Mouse (Mus musculus) heart, embryonic 11.5 days (tissue): ENCODE measurements around the gene Tmem160. TPM values are rescaled to one million over a fixed set of nuclear protein-coding genes. Genes with fewer than 3 reads are reported as not detected.

Experiments
- ATAC-seq: fragments of 200-750 bp; cut with Nextera tagmentation; replicated peaks from 2 replicates; pipeline ENCODE4 v1.8.0; 2017; ENCODE audit warnings: moderate library complexity; ENCODE audit not compliant: insufficient number of reproducible peaks, low FRiP score, low TSS enrichment
- H3K27ac ChIP-seq: fragments of 300-500 bp; sonication (generic); 2 replicates; pipeline ENCODE4 v1.5.1; 2014; ENCODE audit warnings: mild to moderate bottlenecking, low read depth, low read length
- H3K27me3 ChIP-seq: fragments of 300-500 bp; sonication (generic); 2 replicates; pipeline ENCODE4 v1.6.1; 2014; ENCODE audit warnings: mild to moderate bottlenecking, low read length, mixed read lengths; ENCODE audit not compliant: control insufficient read depth, insufficient read depth
- H3K36me3 ChIP-seq: fragments of 300-500 bp; sonication (generic); 2 replicates; pipeline ENCODE4 v1.6.1; 2014; ENCODE audit warnings: mild to moderate bottlenecking, low read length, moderate library complexity, mixed read lengths; ENCODE audit not compliant: control insufficient read depth, insufficient read depth
- H3K4me1 ChIP-seq: fragments of 300-500 bp; sonication (generic); 2 replicates; pipeline ENCODE4 v1.6.1; 2014; ENCODE audit warnings: low read length; ENCODE audit not compliant: control insufficient read depth, insufficient read depth
- H3K4me2 ChIP-seq: fragments of 300-500 bp; sonication (generic); 2 replicates; pipeline ENCODE4 v1.6.1; 2014; ENCODE audit warnings: mild to moderate bottlenecking, moderate library complexity
- H3K4me3 ChIP-seq: fragments of 300-500 bp; sonication (generic); 2 replicates; pipeline ENCODE4 v1.5.1; 2014; ENCODE audit warnings: low read depth, low read length
- H3K9ac ChIP-seq: fragments of 300-500 bp; sonication (generic); 2 replicates; pipeline ENCODE4 v1.6.1; 2014; ENCODE audit warnings: mild to moderate bottlenecking, low read depth, low read length, moderate library complexity
- H3K9me3 ChIP-seq: fragments of 300-500 bp; sonication (generic); replicated peaks from 2 replicates; pipeline ENCODE4 v1.6.1; 2016; ENCODE audit warnings: low read length; ENCODE audit not compliant: control insufficient read depth
- WGBS: fragments of 180-500 bp; shearing (Covaris S2); extraction: QIAGEN DNeasy Blood & Tissue Kit; methylation state at CpG from one replicate; pipeline ENCODE4 v1.1.7; 2014; ENCODE audit not compliant: insufficient replicate concordance; 5-methylcytosine and 5-hydroxymethylcytosine counted together
- polyA plus RNA-seq: library from polyadenylated mRNA; unstranded; fragments of >200 nt; fragmentation: Nextera tagmentation; extraction: Ambion mirVana; gene quantifications from 2 replicates; pipeline ENCODE4 v1.2.1, GENCODE M21; 2014

The Tmem160 gene
- polyA plus RNA-seq, 1 experiment from 2014 or later = 69.4 TPM

DNA sequence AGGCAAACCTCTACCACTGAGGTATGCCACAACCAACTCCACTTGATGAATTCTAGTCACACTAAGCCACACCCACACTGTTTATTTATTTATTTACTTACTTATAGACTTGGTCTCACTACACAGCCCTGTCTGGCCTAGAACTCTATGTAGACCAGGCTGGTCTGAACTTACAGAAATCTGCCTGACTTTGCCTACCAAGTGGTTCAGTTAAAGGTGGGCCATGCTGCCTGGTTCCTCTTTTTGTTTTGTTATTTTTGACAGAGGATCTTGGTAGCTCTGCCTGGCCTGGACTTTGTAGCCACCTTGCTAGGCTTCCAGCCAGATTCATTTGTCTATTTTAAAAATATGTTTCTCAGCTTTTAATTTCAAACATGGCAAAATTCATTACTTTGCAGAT, 36.2 kb downstream of the Tmem160 start:
- ATAC-seq = no peak
- Histone ChIP-seq H3K27me3 (no peaks in the 10 kb centered on the region), H3K27ac (no peak overlapping the region), H3K36me3 (no peaks in the 10 kb centered on the region), H3K4me3 (no peak overlapping the region), H3K4me2 (no peak overlapping the region), H3K9me3 (no peaks in the 10 kb centered on the region), H3K4me1 (no peaks in the 10 kb centered on the region), H3K9ac (no peak overlapping the region)

GRCm38 (mm10) chr7:16489948-16490347, 37.4 kb downstream of the Tmem160 start:
- ATAC-seq = no peak
- H3K9ac ChIP-seq = no peak overlapping the region
- no peaks in the 10 kb centered on the region for H3K9me3 ChIP-seq
- H3K27me3 ChIP-seq = no peaks in the 10 kb centered on the region
- H3K4me3 ChIP-seq = no peak overlapping the region
- no peak overlapping the region for H3K4me2 ChIP-seq
- 80% methylated on average over 9 of the region's 9 CpGs for WGBS
- H3K27ac ChIP-seq = no peak overlapping the region
- no peaks in the 10 kb centered on the region for H3K4me1 ChIP-seq
- no peaks in the 10 kb centered on the region for H3K36me3 ChIP-seq

DNA sequence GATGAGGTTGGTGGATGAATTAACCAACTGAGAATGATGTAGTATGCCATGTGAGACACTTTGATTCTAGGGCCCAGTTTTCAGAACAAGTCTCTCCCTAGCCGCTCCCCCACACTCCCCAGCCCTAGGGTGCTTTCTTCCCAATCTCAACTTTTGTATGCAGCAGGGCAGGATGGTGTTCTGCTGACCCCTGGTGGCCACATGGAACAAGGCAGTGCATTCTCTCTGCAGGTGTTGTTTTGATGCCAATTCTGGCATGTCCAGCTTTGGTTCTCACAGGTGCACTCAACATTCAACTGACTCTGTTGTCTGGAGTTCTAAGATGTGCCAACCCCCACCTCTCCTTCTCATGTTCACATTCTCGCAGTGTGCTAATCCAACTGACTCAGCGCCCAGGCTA, 39.2 kb downstream of the Tmem160 start:
- no peak for ATAC-seq
- H3K36me3 ChIP-seq = peaks cover 9% of the 10 kb centered on the region; the same call in 1 of the 2 replicates

DNA sequence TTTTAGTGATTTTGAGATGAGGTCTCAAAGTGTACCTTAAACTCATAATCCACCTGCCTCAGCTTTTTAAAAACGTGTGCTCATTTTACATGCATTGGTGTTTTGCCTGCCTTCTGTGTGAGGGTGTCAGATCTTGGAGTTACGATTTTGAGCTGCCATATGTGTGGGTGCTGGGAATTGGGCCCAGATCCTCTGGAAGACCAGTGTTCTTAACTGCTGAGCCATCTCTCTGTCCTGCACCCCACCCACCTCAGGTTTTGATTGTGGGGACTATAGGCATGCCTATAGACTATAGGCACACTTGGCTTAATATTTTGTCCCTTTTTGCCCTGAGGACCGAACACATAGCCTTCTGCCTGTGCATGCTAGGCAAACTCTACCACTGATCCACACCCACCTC, 39.6 kb downstream of the Tmem160 start:
- no peaks in the 10 kb centered on the region for H3K27me3 ChIP-seq
- H3K4me2 ChIP-seq = no peak overlapping the region
- no peaks in the 10 kb centered on the region for H3K4me1 ChIP-seq
- no peak overlapping the region for H3K4me3 ChIP-seq
- peaks cover 13% of the 10 kb centered on the region for H3K36me3 ChIP-seq
- no peak overlapping the region for H3K27ac ChIP-seq
- H3K9me3 ChIP-seq = no peaks in the 10 kb centered on the region
- 60% methylated on average over 3 of the region's 3 CpGs for WGBS
- H3K9ac ChIP-seq = no peak overlapping the region
- ATAC-seq = no peak

More for the DNA sequence above, 39.2 kb downstream of the Tmem160 start:
- no peak overlapping the region for H3K27ac ChIP-seq
- H3K4me2 ChIP-seq = no peak overlapping the region
- no peaks in the 10 kb centered on the region for H3K4me1 ChIP-seq
- H3K4me3 ChIP-seq = no peak overlapping the region
- no peaks in the 10 kb centered on the region for H3K9me3 ChIP-seq
- no peaks in the 10 kb centered on the region for H3K27me3 ChIP-seq
- 41% methylated on average over 3 of the region's 3 CpGs for WGBS
- H3K9ac ChIP-seq = no peak overlapping the region

DNA sequence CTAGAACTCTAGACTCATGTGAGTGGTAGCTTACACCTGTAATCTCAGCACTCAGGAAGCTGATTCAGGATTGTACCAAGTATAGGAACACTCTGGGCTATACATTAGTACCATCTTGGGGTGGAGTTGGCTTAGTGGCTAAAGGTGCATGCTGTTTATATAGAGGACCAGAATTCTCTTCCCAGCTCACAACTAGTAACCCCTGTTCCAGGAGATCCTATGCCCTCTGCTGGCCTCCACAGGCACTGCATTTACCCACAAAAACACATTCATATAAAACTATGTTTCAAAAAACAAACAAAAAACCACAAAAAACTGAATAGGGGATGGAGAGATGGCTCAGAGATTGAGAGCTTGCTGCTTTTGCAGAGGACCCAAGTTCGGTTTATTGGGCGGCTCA, 40.8 kb downstream of the Tmem160 start:
- Histone ChIP-seq H3K27ac (no peak overlapping the region), H3K9me3 (no peaks in the 10 kb centered on the region), H3K4me2 (no peak overlapping the region), H3K4me1 (no peaks in the 10 kb centered on the region), H3K27me3 (no peaks in the 10 kb centered on the region), H3K4me3 (no peak overlapping the region), H3K36me3 (peaks cover 21% of the 10 kb centered on the region), H3K9ac (no peak overlapping the region)
- no peak for ATAC-seq
- WGBS = 25% methylated on average over 2 of the region's 2 CpGs

DNA sequence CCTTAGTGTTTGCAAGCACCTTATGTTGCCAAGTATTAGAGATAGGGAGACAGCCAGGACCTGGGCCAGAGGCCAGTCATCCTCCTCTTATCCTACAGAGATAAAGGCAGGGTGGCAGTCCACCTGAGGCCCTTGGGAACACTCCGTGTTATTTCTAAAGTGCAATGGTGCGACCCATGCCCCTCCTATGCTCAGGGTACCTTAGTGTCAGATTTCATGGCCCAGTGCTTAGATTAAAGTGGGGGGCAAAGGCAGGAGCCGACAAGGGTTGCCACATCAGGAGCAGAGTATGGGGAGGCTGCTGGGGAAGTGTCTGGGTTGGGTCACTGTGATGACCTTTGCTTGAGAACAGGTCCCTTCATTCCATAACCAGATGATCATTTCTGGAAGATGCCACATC, 43.7 kb downstream of the Tmem160 start:
- no peak overlapping the region for H3K4me2 ChIP-seq
- H3K27ac ChIP-seq = no peak overlapping the region
- no peaks in the 10 kb centered on the region for H3K4me1 ChIP-seq
- H3K9ac ChIP-seq = no peak overlapping the region
- ATAC-seq = no peak
- no peak overlapping the region for H3K4me3 ChIP-seq
- no peaks in the 10 kb centered on the region for H3K9me3 ChIP-seq
- WGBS = 76% methylated on average over 3 of the region's 3 CpGs
- H3K36me3 ChIP-seq = peaks cover 21% of the 10 kb centered on the region
- H3K27me3 ChIP-seq = no peaks in the 10 kb centered on the region

- ATAC-seq = no peak
Observed at GRCm38 (mm10) chr7:16499671-16500104, 47.1 kb downstream of the Tmem160 start.

DNA sequence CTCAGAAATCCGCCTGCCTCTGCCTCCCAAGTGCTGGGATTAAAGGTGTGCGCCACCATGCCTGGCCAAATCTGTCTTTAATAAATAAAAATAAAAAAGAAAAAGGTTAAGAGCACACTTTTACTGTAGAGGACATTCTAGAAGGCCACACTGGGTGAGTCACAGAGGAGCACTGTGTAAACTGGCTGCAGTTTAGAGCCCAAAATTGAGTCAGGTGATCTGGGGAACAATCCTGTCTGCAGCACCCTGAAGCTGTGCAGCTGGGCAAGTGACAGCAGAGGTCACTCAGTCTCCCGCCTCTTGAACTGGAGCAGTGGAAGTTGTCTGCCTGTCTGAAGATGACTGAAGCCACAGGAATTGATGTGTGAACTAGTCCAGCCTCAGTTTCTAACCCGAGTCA, 49.0 kb downstream of the Tmem160 start:
- H3K4me3 ChIP-seq = no peak overlapping the region
- ATAC-seq = no peak
- H3K4me1 ChIP-seq = no peaks in the 10 kb centered on the region
- H3K9me3 ChIP-seq = no peaks in the 10 kb centered on the region
- H3K36me3 ChIP-seq = peaks cover 30% of the 10 kb centered on the region
- 79% methylated on average over 4 of the region's 4 CpGs for WGBS
- H3K27ac ChIP-seq = no peak overlapping the region
- H3K9ac ChIP-seq = no peak overlapping the region
- H3K4me2 ChIP-seq = no peak overlapping the region
- no peaks in the 10 kb centered on the region for H3K27me3 ChIP-seq

More at GRCm38 (mm10) chr7:16499671-16500104, 47.1 kb downstream of the Tmem160 start:
- Histone ChIP-seq H3K4me1 (no peaks in the 10 kb centered on the region), H3K9ac (no peak overlapping the region), H3K4me2 (no peak overlapping the region), H3K9me3 (no peaks in the 10 kb centered on the region), H3K27ac (no peak overlapping the region), H3K4me3 (no peak overlapping the region), H3K36me3 (peaks cover 32% of the 10 kb centered on the region), H3K27me3 (no peaks in the 10 kb centered on the region)
- 84% methylated on average over 6 of the region's 6 CpGs for WGBS

DNA sequence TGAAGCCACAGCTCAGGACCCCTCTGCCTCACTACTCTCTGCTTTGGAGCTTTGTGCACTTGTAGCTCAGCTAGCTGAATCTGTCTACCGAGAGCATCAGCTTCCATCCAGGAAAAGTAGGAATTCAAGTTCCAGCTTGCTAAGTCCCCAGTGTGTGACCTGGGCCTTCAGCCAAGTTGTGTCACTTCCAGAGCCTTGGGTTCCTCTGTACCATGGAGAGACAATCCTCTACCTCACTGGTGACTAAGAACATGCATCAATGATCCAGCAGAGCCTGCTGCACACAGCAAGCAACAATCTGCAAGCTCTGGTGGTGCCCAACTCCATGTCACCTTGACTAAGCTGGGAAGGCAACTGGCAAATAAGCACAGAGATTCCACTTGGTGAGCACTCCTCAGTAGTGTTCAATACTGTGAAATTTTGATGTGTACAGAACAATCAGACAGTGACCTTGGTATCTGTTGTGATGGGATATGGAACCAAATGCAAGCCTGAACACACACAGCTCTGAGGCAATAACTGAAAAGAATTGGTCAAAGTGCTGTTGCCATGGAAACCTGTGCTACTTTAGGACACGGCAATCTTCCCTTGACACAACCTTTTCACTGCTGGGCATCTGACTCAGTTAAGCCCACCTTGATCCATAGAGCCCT, 52.1 kb downstream of the Tmem160 start:
- no peak for ATAC-seq
- H3K27me3 ChIP-seq = no peaks in the 10 kb centered on the region
- no peaks in the 10 kb centered on the region for H3K9me3 ChIP-seq
- no peak overlapping the region for H3K9ac ChIP-seq
- H3K4me1 ChIP-seq = no peaks in the 10 kb centered on the region
- H3K27ac ChIP-seq = no peak overlapping the region
- H3K36me3 ChIP-seq = peaks cover 17% of the 10 kb centered on the region; the same call in 1 of the 2 replicates
- H3K4me2 ChIP-seq = no peak overlapping the region
- no peak overlapping the region for H3K4me3 ChIP-seq
- WGBS = 87% methylated on average over 2 of the region's 2 CpGs
